Mouse (Mus musculus): ENCODE measurements around the gene Mical2. TPM values are rescaled to one million over a fixed set of nuclear protein-coding genes. Genes with fewer than 3 reads are reported as not detected.

Gene Mical2
- polyA plus RNA-seq, 1 experiment from 2014 or later = 105 TPM

- H3K27ac ChIP-seq (replicated peaks) = peak overlapping the region; percentile 92
- H3K9ac ChIP-seq = peak overlapping the region; percentile 52
- H3K36me3 ChIP-seq = peaks cover 96% of the 10 kb centered on the region
- H3K4me3 ChIP-seq = no peak overlapping the region
- 84% methylated on average over 3 of the region's 3 CpGs for WGBS
- no peak overlapping the region for H3K4me2 ChIP-seq
- H3K27me3 ChIP-seq (replicated peaks) = no peaks in the 10 kb centered on the region
- peaks cover 52% of the 10 kb centered on the region for H3K4me1 ChIP-seq
- ATAC-seq (ENCODE audit: extremely low read depth, insufficient number of reproducible peaks, low FRiP score, low TSS enrichment) = no peak
- H3K9me3 ChIP-seq = no peaks in the 10 kb centered on the region
Observed at GRCm38 (mm10) chr7:112320052-112320730, 94.5 kb downstream of the Mical2 start.

DNA sequence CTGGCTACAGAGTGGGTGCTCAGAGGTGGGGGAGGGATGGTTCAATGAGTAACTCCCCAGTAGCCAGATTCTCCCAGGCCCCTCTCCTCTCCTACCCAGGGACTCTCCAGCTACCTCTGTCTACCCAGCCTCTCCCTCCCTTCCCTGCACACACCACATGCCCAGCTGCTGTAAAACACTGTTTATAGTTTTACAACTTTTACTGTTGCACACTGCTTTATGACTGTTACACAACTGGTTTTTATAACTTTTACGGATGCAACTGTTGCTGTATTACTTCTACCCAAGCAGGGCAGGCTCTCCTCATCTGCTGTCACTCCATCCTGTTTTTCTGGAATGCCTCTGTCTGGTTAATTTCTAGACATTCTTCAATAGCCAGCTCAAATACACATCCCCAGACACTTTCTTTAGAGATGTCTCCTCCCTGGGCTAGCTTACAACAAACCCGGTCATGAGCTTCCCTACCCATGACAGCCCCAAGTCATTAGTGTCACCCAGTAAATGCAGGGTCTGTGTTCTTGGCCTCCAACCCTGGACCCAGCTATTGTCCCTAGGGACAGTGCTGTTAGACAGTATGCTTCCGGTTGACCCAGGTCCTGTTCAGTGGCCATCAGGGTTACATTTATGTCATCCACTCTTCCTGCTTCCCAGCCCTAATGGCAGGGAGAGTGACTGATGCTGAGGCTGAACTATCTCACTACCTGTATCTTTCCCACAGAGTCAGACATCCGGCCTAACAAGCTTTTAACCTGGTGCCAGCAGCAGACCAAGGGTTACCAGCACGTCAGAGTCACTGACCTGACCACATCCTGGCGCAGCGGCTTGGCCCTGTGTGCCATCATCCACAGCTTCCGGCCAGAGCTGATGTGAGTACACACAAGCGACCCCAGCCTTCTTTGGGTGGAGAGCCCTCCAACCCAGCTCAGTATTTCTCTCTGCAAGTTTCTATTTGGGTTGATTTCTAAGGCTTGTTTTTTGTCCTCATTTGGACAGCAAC, 96.4 kb downstream of the Mical2 start:
- no peak for ATAC-seq (ENCODE audit: extremely low read depth, insufficient number of reproducible peaks, low FRiP score, low TSS enrichment)
- H3K27ac ChIP-seq (replicated peaks) = no peak overlapping the region

DNA sequence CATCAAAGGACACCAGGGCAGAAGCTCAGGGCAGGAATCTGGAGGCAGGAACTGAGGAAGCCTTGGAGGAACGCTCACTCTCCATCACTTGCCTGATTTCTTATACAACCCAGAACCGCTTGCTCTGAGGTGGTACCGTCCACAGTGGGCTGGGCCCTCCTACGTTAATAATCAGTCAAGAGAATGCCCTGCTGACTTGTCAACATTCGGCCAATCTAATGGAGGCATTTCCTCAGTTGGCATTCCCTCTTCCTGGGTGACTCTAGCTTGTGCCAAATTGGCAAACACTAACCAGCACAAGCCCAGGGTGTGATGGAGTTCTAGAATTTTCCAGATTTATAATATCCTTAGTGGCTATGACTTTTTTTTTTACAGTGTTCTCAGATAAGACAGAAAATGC, 98.9 kb downstream of the Mical2 start:
- Histone ChIP-seq H3K9me3 (no peaks in the 10 kb centered on the region), H3K9ac (no peak overlapping the region), H3K4me1 (peaks cover 12% of the 10 kb centered on the region), H3K27me3 (replicated peaks) (no peaks in the 10 kb centered on the region), H3K4me2 (no peak overlapping the region), H3K36me3 (peaks cover 100% of the 10 kb centered on the region), H3K27ac (replicated peaks) (no peak overlapping the region), H3K4me3 (no peak overlapping the region)
- ATAC-seq (ENCODE audit: extremely low read depth, insufficient number of reproducible peaks, low FRiP score, low TSS enrichment) = no peak
- WGBS = 78% methylated on average over 5 of the region's 5 CpGs

More for the DNA sequence above, 96.4 kb downstream of the Mical2 start:
- no peak overlapping the region for H3K9ac ChIP-seq
- peaks cover 33% of the 10 kb centered on the region for H3K4me1 ChIP-seq
- 83% methylated on average over 9 of the region's 9 CpGs for WGBS
- H3K4me2 ChIP-seq = no peak overlapping the region
- H3K9me3 ChIP-seq = no peaks in the 10 kb centered on the region
- no peaks in the 10 kb centered on the region for H3K27me3 ChIP-seq (replicated peaks)
- no peak overlapping the region for H3K4me3 ChIP-seq
- H3K36me3 ChIP-seq = peaks cover 96% of the 10 kb centered on the region

- Histone ChIP-seq H3K4me3 (no peak overlapping the region), H3K9me3 (no peaks in the 10 kb centered on the region), H3K36me3 (peaks cover 100% of the 10 kb centered on the region), H3K27ac (replicated peaks) (peak overlapping the region; percentile 44), H3K9ac (no peak overlapping the region), H3K4me1 (peaks cover 20% of the 10 kb centered on the region), H3K4me2 (no peak overlapping the region), H3K27me3 (replicated peaks) (no peaks in the 10 kb centered on the region)
- ATAC-seq (ENCODE audit: extremely low read depth, insufficient number of reproducible peaks, low FRiP score, low TSS enrichment) = no peak
- WGBS = 81% methylated on average over 4 of the region's 4 CpGs
Observed at GRCm38 (mm10) chr7:112326852-112327251, 101.2 kb downstream of the Mical2 start.

DNA sequence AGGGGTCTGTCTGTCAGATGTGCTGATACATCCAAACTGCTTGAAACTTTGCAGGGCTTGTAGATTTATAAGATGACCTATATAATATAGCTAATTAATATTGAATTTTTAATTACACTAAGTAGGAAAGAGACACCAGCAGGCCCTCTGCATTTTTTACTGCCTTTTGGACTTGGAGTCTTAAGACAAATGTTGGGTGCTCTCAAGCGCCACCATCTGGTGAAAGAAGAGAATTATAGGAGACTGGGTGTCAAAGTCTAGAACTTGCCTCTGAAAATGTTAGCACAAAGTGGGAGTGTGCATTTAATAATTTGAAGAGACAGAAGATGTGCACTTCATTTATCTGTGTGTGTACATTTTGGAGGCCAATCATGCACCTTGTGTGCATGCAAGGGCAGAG, 103.3 kb downstream of the Mical2 start:
- no peak overlapping the region for H3K9ac ChIP-seq
- no peak overlapping the region for H3K4me3 ChIP-seq
- no peak overlapping the region for H3K4me2 ChIP-seq
- H3K27ac ChIP-seq (replicated peaks) = 0 out of 2 replicates have a peak overlapping the region, but pooled peaks have one; percentile 20
- peaks cover 98% of the 10 kb centered on the region for H3K36me3 ChIP-seq
- WGBS = 19% methylated on average over 1 of the region's 1 CpGs
- H3K9me3 ChIP-seq = no peaks in the 10 kb centered on the region
- no peak for ATAC-seq (ENCODE audit: extremely low read depth, insufficient number of reproducible peaks, low FRiP score, low TSS enrichment)
- H3K27me3 ChIP-seq (replicated peaks) = no peaks in the 10 kb centered on the region
- H3K4me1 ChIP-seq = peaks cover 27% of the 10 kb centered on the region

- Histone ChIP-seq H3K4me3 (no peak overlapping the region), H3K27me3 (replicated peaks) (no peaks in the 10 kb centered on the region), H3K9me3 (no peaks in the 10 kb centered on the region), H3K27ac (replicated peaks) (peak overlapping the region; percentile 20), H3K9ac (no peak overlapping the region), H3K36me3 (peaks cover 98% of the 10 kb centered on the region), H3K4me1 (peaks cover 27% of the 10 kb centered on the region), H3K4me2 (no peak overlapping the region)
- WGBS = 65% methylated on average over 7 of the region's 7 CpGs
- no peak for ATAC-seq (ENCODE audit: extremely low read depth, insufficient number of reproducible peaks, low FRiP score, low TSS enrichment)
Observed at GRCm38 (mm10) chr7:112329496-112329895, 103.8 kb downstream of the Mical2 start.

DNA sequence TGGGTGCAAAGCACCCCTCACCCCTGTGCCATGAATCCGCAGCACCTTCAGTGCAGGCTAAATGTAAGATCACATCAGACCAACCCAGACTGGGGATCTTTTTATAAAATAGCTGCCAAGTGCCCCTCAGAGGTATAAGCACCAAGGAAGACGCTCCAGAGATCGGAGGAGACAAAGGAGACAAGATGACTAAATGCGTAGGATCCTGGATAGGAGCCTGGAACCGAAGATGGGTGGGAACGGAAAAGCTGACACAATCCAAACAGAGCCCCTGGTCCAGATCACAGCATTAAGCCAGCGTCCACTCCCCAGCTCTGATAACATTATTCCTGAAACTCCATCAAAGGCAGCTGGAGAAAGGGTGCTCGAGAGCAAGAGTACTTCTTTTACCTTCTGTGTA, 105.3 kb downstream of the Mical2 start:
- H3K36me3 ChIP-seq = peaks cover 98% of the 10 kb centered on the region
- no peak for ATAC-seq (ENCODE audit: extremely low read depth, insufficient number of reproducible peaks, low FRiP score, low TSS enrichment)
- peak overlapping the region; percentile 20 for H3K27ac ChIP-seq (replicated peaks)
- no peaks in the 10 kb centered on the region for H3K9me3 ChIP-seq
- H3K27me3 ChIP-seq (replicated peaks) = no peaks in the 10 kb centered on the region
- no peak overlapping the region for H3K4me2 ChIP-seq
- 48% methylated on average over 8 of the region's 8 CpGs for WGBS
- 0 out of 2 replicates have a peak overlapping the region, but pooled peaks have one; percentile 29 for H3K9ac ChIP-seq
- H3K4me1 ChIP-seq = peaks cover 30% of the 10 kb centered on the region
- H3K4me3 ChIP-seq = no peak overlapping the region

- H3K4me3 ChIP-seq = no peak overlapping the region
- H3K27me3 ChIP-seq (replicated peaks) = no peaks in the 10 kb centered on the region
- peaks cover 38% of the 10 kb centered on the region for H3K4me1 ChIP-seq
- ATAC-seq (ENCODE audit: extremely low read depth, insufficient number of reproducible peaks, low FRiP score, low TSS enrichment) = no peak
- H3K9me3 ChIP-seq = no peaks in the 10 kb centered on the region
- H3K4me2 ChIP-seq = no peak overlapping the region
- WGBS = 56% methylated on average over 8 of the region's 8 CpGs
- H3K36me3 ChIP-seq = peaks cover 98% of the 10 kb centered on the region
- 0 out of 2 replicates have a peak overlapping the region, but pooled peaks have one; percentile 21 for H3K9ac ChIP-seq
- H3K27ac ChIP-seq (replicated peaks) = peak overlapping the region; percentile 41; the same call in 1 of the 2 replicates
Observed at GRCm38 (mm10) chr7:112331804-112332203, 106.1 kb downstream of the Mical2 start.

- H3K27me3 ChIP-seq (replicated peaks) = no peaks in the 10 kb centered on the region
- ATAC-seq (ENCODE audit: extremely low read depth, insufficient number of reproducible peaks, low FRiP score, low TSS enrichment) = no peak
- H3K9me3 ChIP-seq = no peaks in the 10 kb centered on the region
- H3K36me3 ChIP-seq = peaks cover 98% of the 10 kb centered on the region
- peak overlapping the region; percentile 21; the same call in 1 of the 2 replicates for H3K9ac ChIP-seq
- 39% methylated on average over 5 of the region's 5 CpGs for WGBS
- no peak overlapping the region for H3K4me2 ChIP-seq
- H3K4me1 ChIP-seq = peaks cover 42% of the 10 kb centered on the region
- no peak overlapping the region for H3K4me3 ChIP-seq
- peak overlapping the region; percentile 41 for H3K27ac ChIP-seq (replicated peaks)
Observed at GRCm38 (mm10) chr7:112332426-112332825, 106.8 kb downstream of the Mical2 start.

DNA sequence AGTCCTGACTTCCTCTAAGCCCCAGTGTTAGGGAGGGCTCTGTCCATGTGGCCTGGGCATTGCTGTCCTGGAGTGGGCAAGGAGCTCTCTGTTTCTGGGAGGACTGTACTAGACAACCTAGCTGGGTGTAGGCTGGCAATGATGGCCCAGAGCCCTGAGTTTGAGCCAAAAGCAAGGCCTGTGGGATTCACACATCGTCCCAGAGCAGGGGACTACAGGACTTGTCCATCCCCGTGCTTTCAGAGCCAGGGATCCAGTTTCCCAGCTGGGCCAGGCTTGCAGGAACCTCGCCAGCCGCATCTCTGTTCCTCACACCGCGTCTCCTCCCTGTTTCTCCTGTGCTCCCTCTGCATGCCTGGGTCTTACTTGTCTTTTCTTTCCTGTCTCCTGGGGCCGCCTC, 107.7 kb downstream of the Mical2 start:
- Histone ChIP-seq H3K36me3 (peaks cover 98% of the 10 kb centered on the region), H3K9ac (peak overlapping the region; percentile 15; the same call in 1 of the 2 replicates), H3K4me3 (no peak overlapping the region), H3K4me1 (peaks cover 43% of the 10 kb centered on the region), H3K9me3 (no peaks in the 10 kb centered on the region), H3K27ac (replicated peaks) (no peak overlapping the region), H3K27me3 (replicated peaks) (no peaks in the 10 kb centered on the region), H3K4me2 (no peak overlapping the region)
- no peak for ATAC-seq (ENCODE audit: extremely low read depth, insufficient number of reproducible peaks, low FRiP score, low TSS enrichment)
- 82% methylated on average over 7 of the region's 7 CpGs for WGBS

- H3K4me2 ChIP-seq = no peak overlapping the region
- no peak overlapping the region for H3K4me3 ChIP-seq
- H3K9me3 ChIP-seq = no peaks in the 10 kb centered on the region
- H3K27me3 ChIP-seq (replicated peaks) = no peaks in the 10 kb centered on the region
- no peak for ATAC-seq (ENCODE audit: extremely low read depth, insufficient number of reproducible peaks, low FRiP score, low TSS enrichment)
- H3K27ac ChIP-seq (replicated peaks) = peak overlapping the region; percentile 48
- H3K36me3 ChIP-seq = peaks cover 98% of the 10 kb centered on the region
- peaks cover 59% of the 10 kb centered on the region for H3K4me1 ChIP-seq
- 0 out of 2 replicates have a peak overlapping the region, but pooled peaks have one; percentile 2 for H3K9ac ChIP-seq
- WGBS = 64% methylated on average over 6 of the region's 6 CpGs
Observed at GRCm38 (mm10) chr7:112336213-112336631, 110.6 kb downstream of the Mical2 start.

Data from heart, embryonic 13.5 days (tissue).